Mouse (Mus musculus) T-helper 2 cell (primary cell): ENCODE data around the gene Car1.
"Not testable (repeated sequence)": the region's sequence is repeated elsewhere in the genome, so short reads cannot be mapped to it uniquely, and the experiment has no call there.

Source experiments
- in situ Hi-C: fragments of 300-600 bp; cut with MboI, MseI; formaldehyde crosslinking; loops from one replicate; pipeline ENCODE4 v1.15.1; 2025; ENCODE audit warnings: high pct_unique_total_duplicates

Car1 gene

GRCm38 (mm10) chr3:14783198-14783597 is 25.0 kb downstream of the Car1 start:
- in situ Hi-C loops, result not testable (repeated sequence)

GRCm38 (mm10) chr3:14782365-14782764 is 25.8 kb downstream of the Car1 start:
- in situ Hi-C loops, result not testable (repeated sequence)

- in situ Hi-C loops, result no loop called here
Observed at GRCm38 (mm10) chr3:14780212-14780611, 28.0 kb downstream of the Car1 start.

- in situ Hi-C loops, result not testable (repeated sequence)
Observed at GRCm38 (mm10) chr3:14776497-14777162, 31.5 kb downstream of the Car1 start.

- in situ Hi-C loops, result not testable (repeated sequence)
Observed at GRCm38 (mm10) chr3:14774539-14774938, 33.6 kb downstream of the Car1 start.

- in situ Hi-C loops, result not testable (repeated sequence)
Observed at GRCm38 (mm10) chr3:14772473-14772872, 35.7 kb downstream of the Car1 start.

GRCm38 (mm10) chr3:14764755-14765566 is 43.2 kb downstream of the Car1 start:
- in situ Hi-C loops, result loop anchor here (5.0 kb wide), 1 partner anchor 33 kb away; no protein-coding TSS in a partner anchor

- in situ Hi-C loops, result no loop called here
Observed at GRCm38 (mm10) chr3:14755716-14756115, 52.5 kb downstream of the Car1 start.

- in situ Hi-C loops, result no loop called here
Observed at GRCm38 (mm10) chr3:14746041-14746440, 62.1 kb downstream of the Car1 start.

GRCm38 (mm10) chr3:14738261-14738660 is 69.9 kb downstream of the Car1 start:
- in situ Hi-C loops, result no loop called here

- in situ Hi-C loops, result not testable (repeated sequence)
Observed at GRCm38 (mm10) chr3:14727496-14727895, 80.7 kb downstream of the Car1 start.

GRCm38 (mm10) chr3:14725462-14725861 is 82.7 kb downstream of the Car1 start:
- in situ Hi-C loops, result not testable (repeated sequence)
